Mouse (Mus musculus): ENCODE results near the gene Hps3.
"Not testable (repeated sequence)": the region's sequence is repeated elsewhere in the genome, so short reads cannot be mapped to it uniquely, and the experiment has no call there.

Gene Hps3

DNA sequence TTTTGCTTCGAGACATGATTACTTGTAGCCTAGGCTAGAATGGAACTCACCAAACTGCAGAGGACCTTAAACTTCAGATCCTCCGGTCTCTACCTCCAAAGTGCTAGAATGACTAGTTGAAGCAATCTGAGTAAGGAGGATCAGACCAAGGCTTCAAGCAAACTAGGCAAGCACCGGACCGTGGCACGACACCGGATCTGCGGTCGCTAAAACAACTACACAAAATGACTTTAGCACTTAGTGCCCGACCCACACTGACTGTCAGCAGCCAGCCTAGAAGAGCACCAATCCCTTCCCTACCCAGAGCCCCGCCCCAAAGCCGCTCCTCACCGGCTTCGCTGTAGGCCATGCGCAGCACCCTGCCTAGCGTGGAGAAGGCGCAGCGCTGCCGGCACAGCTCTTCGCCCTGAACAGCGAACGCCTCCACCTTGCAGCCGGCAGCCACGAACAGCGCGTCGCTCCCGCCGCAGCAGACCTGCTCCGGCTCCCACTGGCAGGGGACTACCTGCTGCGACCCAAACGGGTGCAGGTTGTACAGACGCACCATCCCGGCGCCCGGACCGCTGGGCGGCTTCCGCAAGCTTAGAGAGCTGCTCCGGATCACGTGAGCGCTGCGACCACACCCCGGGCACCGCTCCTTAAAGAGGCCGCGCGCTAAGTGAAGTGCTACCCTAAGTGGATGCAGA, at the start of gene Hps3:
TSS of gene Hps3 (minus strand) at position 597 of the 686 bp plus-strand sequence.
- peak; percentile 70 for DNase-seq (ENCODE audit: low read depth, low spot score)

DNA sequence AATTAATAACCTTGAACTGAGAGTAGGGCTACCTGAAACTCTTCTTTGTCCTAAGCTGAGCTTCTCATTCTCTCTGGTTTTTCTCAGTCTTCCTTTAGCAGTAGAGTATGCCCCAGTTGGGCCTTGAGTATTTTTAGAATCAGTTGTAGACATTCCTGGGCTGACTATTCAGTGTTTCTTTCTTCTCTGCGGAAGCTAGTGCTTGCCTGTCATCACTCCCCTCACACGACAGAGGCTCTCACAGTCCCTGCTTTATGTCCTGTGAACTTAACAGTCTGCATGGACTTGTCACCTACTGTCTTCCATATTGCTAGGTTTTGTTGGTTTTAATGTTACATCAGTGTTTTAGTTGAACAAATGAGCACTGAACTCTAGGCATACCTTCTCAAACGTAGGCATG, 47.0 kb upstream of the Hps3 start:
- no peak for DNase-seq (ENCODE audit: low read depth, low spot score)

DNA sequence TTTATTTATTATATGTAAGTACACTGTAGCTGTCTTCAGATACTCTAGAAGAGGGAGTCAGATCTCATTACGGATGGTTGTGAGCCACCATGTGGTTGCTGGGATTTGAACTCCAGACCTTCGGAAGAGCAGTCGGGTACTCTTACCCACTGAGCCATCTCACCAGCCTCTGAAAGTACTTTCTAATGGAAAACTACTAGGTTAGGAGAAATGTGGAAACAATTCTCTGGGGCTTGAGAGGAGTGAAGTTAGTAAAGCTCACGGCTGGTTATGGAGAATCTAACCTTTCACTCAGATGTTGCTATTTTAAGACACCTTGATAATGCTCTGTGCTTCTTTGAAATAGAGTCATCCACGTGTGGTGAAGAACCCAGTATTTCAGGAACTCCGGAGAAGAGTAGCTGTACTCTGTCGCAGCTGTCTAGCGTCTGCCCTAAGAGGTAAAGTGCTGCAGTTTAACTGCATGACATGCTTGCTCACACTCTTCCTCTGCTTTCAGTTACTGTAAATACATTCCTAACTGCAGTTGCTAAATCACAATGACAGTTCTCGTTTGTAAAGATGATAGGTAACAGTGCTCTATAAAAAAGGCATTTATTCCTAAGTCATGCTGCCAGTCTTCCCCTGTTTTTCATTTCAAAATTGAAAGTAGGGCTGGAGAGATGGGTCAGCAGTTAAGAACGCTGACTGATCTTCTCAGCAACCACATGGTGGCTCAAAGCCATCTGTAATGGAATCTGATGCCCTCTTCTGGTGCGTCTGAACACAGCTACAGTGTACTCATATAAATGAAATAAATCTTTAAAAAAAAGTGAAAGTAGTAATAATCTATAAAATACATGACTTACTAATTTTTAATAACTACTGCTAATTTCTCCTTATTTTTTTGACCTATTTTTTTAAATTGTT, 41.3 kb upstream of the Hps3 start:
- DNase-seq (ENCODE audit: low read depth, low spot score) = no peak

DNA sequence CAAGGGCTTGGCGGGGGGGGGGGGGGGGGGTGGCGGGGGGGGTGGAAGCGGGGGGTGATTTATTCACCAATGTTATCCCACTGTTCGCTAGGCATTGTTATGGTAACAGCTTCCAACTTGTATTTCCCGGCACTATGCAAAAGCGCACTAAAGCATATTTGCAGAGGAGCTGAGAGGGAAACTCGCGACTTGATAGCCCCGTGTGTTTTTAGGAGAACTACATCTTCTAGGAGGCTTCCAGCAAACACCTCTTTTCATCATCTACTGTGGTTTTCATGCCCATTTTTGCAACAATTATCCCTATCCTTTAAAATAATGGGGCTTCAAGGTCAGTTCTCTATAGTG, 23.1 kb upstream of the Hps3 start:
- DNase-seq (ENCODE audit: low read depth, low spot score) = no peak

DNA sequence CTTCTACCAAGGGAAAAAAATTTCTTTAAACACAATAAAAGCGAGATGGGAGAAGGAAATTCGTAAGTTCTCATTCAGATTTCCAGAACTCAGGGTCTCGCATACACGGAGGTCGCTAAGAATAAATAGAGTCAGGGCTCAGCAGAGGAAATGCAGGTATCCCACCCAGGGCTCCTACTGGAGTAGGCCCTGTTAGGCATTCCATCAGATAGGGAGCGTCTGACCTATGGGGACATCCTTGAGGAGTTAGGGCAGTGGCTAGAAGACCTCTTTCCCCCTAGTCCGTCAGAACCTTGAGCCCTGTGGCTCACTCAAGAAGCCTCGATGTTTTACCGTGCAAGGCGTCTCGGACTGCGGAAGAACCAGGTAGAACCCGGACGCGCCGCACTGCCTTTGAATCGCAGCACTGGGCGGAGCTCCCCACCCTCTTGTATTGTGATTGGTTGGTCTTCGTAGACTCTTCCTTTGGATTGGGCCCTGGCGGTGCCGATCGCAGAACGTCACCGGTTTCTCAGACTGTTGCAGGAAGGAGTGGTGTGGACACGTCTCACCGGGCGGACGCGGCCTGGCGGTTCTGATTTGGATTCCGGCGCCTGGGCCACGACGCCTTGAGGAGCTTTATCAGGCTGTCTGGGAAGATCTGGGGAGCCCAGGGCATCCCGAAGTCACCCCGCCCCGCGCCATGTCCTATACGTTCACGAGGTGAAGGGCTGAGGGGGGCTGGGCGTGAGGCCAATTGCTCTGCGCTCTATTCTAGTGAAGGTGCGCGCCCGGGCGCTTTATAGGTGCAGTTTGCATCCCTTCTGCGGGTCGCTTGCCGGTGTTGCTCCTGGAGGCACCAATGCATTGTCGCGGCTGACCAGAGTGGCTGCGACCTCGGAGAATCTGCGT, 22.4 kb upstream of the Hps3 start, which contains the start of gene Hltf:
TSS of gene Hltf (plus strand) at position 506 of the 891 bp plus-strand sequence.
- peak; percentile 87 for DNase-seq (ENCODE audit: low read depth, low spot score)

DNA sequence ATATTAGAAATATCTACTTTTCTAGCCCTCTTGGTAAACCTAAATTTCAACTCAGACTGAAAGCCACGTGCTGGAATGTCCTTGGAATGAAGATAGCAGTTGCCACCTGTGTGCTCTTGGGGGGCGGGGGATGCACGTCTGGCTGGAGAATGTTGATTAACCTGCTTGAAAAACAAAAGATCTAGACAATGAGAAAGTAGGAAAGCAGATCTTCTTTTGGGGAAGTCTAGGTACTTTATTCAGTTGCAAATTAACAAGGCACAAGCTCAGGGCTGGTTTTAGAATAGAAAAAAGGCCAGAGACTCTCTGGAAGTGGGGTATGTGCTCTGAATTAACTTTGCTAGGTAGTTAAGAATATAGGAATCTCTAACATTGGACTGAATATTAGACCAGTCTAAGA, 9.6 kb upstream of the Hps3 start:
- not testable (repeated sequence) for DNase-seq (ENCODE audit: low read depth, low spot score)

DNA sequence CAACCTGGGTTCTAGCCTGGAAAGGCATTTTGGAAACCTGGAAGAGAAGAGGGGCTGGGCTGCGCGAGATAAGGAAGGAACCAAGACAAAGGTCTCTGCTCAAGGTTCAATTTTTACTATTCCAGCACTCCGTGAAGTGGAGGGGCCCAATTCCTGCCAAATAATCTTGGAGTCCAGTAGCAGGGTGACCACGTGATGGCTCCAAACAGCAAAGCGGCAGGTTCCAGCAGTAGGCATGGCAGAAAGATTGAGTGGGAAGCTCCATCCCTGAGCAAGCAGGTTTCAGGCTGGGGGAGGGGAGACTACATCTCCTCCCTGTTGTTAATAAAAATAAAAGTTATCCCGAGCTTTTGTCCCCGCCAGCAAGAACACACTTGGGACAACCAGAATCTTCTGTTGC, 6.3 kb upstream of the Hps3 start:
- DNase-seq (ENCODE audit: low read depth, low spot score) = not testable (repeated sequence)

DNA sequence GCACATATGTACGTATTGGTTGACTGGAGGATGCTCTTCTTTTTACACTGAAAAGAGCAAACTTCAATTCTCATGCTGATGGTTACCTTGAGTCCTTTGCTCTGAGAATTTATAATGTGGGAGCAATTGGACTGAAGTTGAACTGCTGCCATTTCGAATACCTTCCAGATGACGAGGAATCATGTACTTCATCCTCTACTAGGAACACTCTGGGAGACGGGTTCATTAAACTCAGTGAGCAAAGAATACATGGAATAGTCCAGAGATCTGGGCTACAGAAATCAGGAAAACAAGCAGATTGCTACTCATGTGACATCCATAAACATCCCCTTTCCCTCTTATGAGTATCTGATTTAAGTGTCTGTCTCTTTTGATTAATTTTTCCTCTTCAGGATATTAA, 954 bp upstream of the Hps3 start:
- no peak for DNase-seq (ENCODE audit: low read depth, low spot score)

DNA sequence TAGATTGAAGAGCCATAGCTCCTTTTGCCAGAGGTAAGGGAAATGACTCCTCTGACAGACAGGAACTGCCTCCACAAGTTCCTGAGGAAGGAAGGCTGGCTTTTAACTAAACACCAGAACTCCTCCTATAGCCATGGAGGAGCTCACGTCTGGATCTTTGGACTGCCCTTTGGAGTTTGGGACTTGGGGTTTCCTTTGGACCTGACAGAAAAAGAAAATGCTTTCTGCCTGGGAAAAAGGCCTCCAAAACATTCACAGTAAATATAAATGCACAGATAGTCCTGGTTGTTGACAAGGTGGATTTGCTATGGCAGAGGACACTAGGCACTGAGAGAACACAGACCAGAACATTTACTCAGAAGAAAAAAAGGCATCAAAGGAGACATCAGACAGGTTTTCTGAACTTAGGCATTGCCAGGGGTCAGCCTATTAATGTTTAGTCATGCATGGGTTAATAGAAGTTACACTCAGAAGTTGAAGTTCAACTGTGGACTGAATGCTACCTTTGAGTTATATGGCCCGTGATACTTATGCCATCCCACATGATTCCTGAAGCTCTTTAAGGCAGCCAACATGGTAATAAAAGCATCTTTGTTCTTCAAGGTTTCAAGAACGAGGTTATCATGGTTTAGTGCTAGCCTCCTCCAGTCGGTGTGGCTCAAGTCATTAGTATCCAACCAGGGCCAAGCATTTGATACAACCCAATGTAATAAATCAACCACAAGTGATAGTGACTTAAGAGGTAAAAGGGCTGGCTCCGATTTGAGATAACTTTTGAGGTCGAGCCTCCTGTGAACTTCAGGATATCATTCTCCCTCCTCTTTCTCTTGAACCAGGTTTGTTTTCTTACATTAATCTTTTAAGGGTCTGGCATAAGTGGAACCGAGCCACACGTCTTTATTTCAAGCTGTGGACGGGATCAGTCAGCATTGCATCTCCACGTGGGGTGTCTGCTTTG, 1.1 kb downstream of the Hps3 start:
- DNase-seq (ENCODE audit: low read depth, low spot score) = no peak

DNA sequence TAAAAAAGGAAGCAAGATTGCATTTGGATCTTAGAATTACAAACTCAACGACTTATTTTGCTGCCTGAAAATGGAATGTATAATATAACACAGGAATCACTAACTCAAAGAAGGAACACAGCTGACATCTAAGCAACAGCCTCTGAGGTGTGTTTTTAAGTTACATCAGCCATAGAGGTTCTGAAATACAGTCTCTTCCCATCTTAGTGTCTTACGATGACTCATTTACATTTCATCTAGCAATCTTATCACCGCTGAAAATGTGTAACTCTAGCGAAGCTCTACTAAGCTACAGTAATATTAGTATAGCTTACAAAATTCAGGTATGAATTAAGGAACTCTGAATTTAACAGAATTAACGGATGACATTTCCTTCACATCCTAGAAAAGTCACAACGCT, 4.3 kb downstream of the Hps3 start:
- no peak for DNase-seq (ENCODE audit: low read depth, low spot score)

DNA sequence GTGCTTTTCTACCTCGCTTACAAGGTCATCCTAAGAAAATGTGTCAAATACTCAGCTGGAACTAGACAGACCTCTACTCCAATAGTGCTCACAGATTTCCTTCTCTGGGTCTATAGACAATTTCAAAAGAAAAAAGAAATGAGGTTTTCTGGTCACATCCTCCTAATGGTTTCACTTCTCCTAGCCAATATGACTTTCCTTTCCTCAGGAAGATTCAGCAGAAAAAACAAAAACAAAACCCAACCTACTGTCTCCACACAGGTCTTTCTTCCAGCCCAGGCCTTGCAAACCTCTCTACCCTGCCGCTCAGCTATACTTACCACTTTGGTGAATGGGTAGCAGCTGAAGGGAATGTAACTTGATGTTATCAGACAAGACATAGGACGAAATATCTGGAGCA, 6.5 kb downstream of the Hps3 start:
- DNase-seq (ENCODE audit: low read depth, low spot score) = no peak

DNA sequence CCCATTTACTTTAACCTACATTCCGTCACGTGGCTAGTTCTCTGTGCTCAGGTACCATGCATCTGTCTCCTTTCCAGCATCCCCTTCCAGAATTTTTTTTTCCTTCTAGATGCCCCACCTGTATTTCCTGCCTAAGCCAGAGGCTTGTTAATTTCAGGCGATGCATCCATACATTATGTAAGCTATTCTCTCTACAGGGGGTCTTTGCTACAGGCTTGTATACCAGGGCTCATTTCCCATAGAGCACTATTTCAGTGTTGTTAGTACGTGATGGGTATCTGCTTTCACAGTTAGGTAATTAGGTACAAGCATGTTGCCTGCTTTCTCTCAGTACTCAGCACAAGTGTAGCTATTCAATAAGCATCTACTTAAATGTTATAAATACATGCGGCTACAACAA, 7.3 kb downstream of the Hps3 start:
- DNase-seq (ENCODE audit: low read depth, low spot score) = no peak

DNA sequence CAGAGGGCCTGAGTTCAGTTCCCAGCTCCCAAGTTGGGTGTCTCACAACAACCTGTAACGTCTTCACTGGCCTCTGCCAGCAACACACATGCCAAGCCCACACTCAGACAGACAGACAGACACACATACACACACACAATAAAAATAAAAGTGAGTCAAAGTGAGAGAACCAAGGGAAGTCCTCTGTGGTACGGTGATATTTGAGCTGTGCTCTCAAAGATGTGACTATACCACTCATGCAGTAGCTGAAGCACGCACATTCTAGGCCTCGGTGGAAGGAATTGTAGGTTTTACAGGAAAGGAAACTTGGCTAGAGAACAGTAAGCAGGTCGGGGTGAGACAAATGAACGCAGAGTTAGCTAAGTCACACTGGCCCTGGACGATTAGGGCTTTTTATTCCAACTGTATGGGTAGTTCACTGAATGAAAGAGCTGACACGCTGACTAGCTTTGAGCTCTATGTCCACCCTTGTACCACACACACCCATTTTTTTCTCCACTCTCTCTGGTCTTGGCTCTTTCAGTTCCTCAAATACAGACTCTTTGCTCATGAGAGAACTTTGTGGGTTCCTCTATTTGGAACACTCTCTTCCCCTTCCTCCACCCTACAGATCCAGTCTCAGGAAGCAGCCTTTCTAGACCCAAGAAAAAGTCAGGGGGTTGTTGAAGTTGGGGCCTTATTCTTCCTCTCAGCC, 8.0 kb downstream of the Hps3 start:
- no peak for DNase-seq (ENCODE audit: low read depth, low spot score)

DNA sequence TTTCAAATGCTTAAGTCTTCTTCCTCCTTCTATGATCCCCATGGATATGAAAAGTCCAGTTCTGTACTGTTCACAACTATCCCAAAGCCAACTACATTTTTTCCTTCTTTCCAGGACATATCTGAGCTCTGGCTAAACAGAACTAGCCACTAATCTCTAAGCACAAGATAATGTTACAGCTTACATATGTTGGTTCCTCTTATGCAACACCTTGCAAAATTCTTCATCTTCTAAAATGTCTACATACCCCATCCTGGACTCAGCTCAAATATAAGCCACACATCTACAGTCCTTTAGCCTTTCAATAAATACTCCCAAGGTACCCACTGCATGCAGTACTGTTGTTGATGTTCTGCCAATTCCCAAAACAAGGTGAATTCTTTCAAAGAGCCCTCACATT, 8.6 kb downstream of the Hps3 start:
- DNase-seq (ENCODE audit: low read depth, low spot score) = no peak

DNA sequence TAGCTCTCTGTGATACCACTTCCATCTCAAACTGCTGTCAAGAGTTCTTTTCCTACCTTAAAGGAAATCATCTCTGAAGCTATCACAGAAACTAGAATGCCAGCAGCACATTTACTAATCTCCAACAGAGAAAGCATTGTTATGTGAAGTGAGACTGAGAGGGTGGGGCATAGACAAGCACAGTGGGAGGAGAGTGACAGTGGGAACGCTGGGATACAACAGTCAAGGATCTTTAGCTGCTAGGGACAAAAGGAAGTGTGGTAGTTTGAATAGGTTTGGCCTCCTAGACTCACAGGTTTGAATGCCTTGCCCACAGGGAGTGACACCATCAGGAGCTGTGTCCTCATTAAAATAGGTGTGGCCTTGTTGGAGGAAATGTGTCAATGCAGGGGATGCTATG, 11.3 kb downstream of the Hps3 start:
- no peak for DNase-seq (ENCODE audit: low read depth, low spot score)

DNA sequence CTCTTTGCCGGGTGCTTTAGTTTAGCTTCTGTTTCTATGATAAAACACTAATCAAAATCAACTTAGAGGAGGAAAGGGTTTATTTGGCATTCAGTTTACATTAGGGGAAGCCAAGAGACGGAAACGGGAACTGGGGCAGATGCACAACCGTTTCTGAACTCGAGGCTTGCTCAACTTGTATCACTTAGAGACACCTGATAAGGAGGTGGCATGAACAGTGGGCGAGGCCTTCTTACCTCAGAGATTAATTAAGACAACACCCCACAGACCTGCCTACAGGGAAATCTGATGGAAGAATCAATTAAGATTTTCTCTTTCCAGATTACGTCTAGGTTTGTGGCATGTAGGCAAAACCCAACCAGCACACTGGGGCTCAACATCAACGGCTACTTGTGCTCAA, 17.0 kb downstream of the Hps3 start:
- no peak for DNase-seq (ENCODE audit: low read depth, low spot score)

DNA sequence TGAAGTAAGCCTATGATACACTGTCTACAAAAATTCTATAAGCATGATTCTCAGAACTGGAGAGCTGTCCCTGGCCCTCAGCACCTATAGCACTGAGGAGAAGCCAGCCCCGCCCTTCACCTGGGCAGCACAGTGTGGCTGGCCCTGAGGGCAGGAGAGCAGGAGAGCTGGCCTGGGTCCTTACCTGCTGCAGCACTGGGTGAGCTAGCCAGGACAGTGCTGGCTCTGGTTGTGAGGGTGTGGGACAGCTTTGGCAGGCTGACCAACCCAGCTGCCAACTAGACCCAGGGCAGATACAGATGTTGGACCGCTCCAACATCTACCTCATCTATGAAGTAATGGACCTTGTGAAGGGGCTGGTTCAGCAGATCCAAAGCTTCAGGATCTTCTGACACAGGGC, 20.7 kb downstream of the Hps3 start:
- DNase-seq (ENCODE audit: low read depth, low spot score) = no peak

DNA sequence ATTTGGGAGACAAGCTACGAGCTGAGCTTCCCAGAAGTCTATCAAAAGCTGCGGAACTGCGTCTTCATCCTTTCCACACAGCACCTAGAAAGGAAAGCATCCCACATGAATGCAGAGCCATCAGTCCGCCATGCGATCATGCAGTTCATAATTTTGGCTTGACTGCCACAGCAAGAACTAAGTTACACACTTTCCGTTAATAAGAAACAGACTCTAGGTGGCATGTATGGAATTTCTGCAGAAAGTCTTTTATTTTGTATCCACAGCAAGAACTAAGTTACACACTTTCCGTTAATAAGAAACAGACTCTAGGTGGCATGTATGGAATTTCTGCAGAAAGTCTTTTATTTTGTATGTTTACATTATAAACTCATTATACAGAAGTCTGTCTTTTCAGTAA, 24.2 kb downstream of the Hps3 start:
- DNase-seq (ENCODE audit: low read depth, low spot score) = not testable (repeated sequence)

DNA sequence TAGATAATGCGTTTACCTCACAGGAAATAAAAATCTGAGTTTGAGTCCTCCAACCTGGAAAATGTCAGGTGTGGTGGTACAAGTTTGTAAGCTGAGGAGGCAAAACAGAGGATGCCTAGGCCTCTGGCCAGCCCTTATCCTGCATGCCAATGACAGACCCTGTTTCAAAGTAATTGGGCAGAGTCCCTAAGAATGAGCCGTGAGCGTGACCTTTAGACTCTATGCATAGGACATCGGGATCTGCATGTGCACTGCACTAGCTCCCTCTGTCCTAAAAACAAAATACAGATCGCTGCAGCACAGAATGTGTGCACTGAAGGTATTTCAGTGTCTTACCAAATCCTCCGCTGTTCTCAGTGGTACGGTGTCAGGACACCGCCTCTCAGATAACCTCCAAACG, 24.7 kb downstream of the Hps3 start:
- DNase-seq (ENCODE audit: low read depth, low spot score) = no peak

DNA sequence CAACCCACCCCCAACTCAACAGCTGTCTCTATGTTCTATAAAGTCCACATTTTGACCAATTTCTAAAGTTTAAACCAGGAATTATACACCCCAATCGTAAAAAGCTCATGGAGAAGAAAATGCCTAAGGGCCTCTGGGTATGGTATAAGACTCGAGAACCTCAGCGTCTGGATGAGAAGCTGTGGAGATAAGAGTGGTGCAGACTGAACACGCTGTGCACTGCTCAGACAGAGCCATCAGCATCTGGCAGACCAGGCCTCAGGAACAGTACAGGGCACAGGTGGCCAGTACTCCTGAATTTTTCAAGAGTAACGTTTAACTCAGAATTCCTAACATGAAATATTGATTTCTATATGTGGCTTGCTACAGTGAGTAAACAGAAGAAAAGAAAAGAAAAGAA, 27.4 kb downstream of the Hps3 start:
- DNase-seq (ENCODE audit: low read depth, low spot score) = no peak
